Mouse (Mus musculus): ENCODE data around the gene Aldh1a2.

The Aldh1a2 gene

DNA sequence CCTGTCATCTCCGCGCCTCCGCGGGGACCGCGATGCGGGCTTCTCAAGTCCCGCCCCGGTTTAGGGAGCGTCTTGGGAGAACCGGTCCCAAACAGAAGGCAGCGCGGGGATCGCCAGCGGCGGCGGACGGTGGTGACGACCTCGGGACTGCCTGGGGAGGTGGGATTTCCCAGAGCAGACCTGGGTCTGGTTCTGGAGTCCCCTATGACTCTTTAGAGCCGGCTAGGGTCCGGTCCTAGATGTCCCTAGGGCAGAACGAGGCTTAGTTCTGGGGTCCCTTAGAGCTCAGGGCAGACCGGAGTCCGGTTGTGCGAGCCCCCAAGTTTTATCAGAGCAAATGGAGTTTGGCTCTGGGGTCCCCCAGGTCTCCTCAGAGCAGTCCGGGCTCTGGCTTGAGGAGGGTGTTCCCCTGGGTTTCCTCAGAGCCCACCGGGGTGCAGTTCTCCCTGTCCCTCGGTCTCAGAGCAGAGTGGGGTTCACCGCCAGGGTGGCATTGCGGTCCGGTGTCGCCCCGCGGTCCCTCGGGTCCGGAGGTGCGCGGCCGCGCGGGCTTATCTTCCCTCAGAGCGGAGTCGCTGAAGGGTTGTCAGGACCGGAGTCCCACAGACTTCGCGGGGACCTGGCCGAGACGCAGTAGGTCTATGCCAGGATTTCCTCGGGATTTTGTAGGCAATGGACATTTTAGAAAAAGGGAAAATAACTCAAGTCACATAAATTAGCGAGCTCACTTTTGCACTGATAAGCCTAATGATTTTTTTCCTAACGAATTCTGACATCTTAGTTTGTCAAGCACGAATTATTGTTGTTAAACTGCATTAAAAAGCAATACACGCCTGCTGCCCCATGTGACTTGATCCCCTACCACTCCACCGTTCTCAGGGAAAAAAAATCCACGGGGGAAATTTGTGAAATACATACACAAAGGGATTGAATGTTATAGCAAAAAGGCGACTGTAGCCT is 727 bp downstream of the Aldh1a2 start:
- DNase-seq (ENCODE audit: low spot score) = no peak

DNA sequence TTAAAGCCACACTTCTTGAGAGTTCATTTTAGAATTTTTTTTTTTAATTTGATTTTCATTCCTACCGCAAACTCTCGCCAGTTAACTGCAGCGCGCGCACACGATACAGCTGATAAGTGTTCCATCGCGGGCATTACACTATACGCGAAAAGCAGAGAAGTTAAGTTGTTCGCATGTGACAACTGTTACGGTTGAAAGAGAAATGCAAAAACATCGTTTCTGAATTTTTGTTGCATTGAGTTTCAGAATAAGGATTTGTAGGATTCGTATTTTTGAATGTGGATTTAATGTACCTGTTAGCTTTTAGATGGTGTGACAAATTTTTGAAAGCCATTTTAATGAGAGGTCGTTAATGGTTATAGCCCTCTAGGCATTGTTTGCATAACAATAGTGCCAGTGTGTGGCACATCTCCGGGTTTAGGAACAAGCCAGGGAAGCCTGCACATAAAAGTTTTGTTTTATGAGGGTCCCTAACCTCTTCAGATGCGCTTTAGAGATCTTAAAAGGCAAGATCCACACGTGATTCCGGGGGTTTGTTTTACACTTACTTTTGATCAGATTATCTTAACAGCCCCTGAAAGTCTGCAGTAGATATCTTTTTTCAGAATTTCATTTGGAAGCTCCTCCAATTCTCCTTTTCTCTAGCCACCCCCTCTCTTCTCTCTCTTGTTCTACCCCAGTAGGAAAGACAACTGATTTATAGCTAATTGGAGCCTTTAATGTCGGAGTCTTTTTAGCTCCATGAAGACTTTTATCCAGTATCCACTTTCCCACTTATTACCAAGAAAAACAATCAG is 1.6 kb downstream of the Aldh1a2 start:
- DNase-seq (ENCODE audit: low spot score) = no peak

DNA sequence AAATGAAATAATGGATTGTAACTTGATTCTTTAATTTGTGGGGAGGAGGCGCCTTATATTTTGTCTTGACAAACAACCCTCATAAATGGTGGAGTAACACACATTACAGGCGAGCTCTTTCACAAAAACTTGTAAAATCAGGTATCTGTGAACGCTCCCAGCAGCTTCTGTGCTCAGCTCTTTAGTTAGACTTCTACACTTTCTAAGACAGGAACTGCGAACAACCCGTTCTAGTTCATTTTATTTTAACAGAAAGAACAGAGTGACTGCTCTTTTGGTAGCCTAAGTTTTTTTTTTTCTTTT is 2.2 kb downstream of the Aldh1a2 start:
- DNase-seq (ENCODE audit: low spot score) = no peak

DNA sequence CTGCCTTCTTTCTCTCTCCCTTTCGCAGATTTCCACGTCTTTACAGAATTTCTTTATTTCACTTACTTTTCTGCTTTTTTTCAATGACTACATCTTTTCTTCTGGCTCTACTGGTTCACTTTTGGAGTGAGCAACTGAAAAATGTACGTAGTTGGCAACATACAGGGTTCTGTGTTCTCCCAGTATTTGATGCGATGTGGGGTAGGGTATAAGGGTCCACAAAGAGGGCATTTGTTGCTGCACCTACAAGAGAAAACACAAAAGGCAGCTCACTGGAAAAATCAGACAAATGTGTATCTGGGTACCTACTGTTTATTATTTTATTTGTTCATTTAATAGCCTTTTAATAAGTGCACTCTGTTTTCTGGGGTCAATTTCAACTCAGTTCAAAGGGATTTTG is 3.6 kb downstream of the Aldh1a2 start:
- no peak for DNase-seq (ENCODE audit: low spot score)

DNA sequence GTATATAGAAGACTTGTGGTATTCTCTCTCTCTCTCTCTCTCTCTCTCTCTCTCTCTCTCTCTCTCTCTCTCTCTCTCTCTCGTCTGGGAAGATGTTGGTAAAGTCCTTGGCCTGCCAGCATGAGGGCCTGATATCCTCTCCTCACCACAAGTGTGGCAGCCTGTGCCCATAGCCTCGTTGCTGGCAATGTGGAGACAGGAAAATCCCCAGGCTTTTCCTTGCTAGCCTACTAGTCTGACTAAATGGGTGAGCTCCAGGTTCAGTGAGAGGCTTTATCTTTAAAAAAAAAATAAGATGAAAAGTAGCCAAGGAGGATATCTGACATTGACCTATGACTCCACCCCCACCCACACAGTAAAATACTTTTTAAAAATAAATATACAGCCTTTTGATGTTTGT is 4.8 kb downstream of the Aldh1a2 start:
- DNase-seq (ENCODE audit: low spot score) = no peak

DNA sequence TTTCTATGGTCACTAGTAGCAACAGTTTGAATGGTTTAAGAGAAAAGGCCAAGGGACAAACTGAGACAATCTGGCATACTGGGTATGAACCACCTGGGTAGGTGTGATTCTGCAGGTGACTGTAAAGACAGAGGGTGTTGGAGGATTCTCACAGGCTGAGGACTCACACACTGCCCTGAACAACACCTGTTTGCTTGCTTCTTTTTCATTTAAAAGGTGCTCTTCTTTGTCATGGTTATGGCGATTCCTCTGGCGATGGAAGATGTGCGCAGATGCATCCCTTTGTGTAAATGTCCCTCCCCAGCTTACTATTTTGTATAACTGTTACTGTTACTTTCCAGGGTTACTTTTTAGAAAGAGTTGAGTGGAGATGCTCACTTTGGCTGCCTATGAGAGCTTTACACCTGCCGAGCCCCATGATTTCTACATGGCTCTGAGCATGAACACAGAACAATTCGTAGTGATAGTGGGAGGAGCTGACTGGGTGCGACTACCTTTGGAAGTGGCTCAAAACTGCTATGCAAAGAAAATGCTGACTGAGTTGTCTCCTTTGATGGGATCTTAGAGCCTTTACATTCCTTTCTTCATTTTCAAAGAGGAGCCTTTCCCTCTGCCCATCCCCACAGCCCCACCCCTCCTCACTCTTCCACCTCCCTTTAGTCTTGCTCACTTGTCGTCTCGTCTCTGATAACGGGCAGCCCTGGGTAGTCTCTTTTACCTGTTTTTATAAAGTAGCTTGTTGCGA is 11.8 kb downstream of the Aldh1a2 start:
- DNase-seq (ENCODE audit: low spot score) = no peak

DNA sequence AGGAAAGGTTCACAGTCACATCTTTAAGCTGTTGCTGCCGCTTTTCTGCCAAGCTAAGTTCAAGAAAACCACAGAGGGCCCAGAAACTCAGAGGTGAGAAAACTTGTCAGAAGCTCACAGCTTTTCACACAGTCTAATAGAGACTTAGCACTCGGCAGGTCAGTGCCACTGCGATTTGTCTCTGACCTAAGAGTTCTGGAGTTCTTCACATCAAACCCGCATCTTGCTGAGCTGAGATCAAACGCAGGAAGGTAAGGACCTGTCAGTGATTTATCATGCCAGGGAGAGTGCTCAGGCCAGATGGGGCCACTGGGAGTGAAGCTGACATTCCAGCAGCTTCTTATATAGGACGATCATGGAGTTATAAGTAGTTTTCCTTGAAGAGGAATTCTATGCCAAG is 14.4 kb downstream of the Aldh1a2 start:
- no peak for DNase-seq (ENCODE audit: low spot score)

DNA sequence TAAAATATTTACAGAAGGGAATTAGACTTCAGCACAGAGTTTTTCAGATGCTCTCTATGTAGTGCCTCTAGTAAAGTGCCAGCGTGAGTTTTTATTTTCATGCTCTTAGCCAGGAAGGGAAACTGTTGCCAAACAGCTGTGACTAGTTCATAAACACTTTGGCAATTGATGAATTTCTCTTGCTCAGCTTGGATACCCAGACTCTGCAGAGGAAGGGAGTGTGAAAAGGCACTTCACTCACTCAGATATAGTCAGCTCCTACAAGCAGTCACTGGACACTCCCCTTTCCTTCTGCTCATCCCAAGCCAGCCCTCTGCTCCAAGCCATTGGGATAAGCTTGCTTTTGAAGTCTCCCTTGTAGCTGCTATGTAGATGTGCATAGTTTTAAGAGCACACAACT is 21.0 kb downstream of the Aldh1a2 start:
- DNase-seq (ENCODE audit: low spot score) = no peak

DNA sequence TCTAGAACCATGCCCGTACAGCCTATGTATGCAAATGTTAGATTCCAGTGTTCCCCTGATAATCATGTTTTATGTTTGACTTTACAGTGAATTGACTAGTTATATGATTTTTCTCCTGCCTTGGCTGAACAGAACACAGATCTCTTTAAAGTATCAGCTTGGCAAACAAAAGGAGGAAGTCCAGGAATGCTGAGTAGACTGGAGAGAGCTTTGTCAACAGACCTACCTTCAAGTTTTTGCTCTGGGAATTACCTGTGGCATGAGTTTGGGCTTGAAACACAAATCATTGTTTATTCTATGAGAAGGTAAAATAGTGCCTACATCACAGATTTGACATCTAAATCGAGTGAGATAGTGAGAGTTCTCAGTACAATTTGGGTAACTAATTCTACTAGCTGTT is 24.3 kb downstream of the Aldh1a2 start:
- DNase-seq (ENCODE audit: low spot score) = no peak

DNA sequence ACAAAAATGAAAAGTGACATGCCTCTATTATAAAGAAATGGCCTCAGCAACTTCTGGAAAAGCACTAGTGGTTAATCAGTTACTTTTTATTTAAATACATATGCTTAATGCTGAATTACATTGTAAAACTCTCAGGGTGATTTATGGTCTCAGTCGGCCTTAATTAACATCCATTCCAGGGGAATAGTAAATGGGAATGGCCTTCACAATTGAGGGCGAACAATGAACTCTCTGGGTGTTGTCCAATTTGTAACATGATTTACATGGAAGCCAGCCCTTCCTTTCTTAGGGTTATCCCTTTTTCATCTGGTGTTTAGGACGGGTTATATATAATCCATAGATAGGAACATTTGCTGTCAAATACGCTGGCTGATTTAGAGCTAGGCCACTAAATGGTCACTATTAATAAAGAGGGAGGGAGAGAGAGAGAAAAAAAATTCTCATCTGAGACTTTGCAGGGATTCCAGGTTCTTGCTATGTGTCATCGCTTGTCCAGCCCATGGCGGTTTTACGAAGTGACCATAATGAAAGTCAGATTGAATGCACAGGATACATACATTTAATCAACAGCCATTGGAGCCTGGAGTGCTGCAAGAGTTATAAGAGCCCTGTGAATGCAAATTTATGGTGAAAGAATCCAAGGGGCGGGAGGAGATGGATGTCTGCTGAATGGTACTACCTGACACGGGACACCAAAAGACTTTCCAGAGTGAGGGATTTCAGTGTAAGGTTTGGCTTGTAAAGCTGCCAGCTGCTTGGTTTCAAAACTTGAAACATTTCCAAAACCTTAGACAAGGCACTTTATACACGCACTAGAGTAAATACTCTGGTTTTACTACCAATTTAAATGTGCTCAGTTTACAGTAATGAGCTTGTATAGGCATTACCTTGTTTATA is 26.2 kb downstream of the Aldh1a2 start:
- DNase-seq (ENCODE audit: low spot score) = no peak

DNA sequence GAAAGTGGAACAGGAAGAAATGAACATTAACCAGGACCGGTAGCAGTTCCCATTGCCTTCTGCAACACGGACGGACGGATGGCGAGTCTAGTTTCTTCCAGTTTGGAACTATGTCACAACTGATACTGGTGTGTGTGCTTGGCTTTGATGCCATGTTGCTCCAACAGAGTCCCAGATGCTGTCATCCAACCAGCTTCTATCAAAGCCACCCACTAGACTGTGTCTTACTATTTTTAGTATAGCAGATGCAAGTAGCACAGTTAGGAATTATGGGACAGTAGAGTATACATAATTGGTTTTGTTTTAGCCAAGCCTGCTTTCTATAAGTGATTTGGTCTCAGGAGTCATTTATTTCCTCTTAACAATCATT is 26.8 kb downstream of the Aldh1a2 start:
- DNase-seq (ENCODE audit: low spot score) = no peak

DNA sequence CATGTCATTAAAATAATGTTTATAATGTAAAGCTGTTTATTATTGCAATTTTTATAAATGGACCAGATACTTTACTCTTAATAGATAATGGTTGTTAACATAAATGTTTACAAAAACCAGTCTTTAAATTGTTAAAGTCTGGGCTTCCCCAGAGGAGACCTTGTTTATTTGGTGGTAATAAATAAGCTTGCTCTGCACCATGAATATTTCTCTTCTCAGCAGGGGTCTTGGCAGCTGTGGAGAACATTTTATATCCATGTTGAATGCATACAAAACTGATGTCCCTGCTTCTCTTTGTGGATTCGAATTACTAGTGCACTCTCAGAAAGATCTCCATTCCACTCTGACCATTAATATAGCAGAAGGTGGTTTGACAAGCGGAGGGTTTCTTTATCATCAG is 38.8 kb downstream of the Aldh1a2 start:
- DNase-seq (ENCODE audit: low spot score) = no peak

DNA sequence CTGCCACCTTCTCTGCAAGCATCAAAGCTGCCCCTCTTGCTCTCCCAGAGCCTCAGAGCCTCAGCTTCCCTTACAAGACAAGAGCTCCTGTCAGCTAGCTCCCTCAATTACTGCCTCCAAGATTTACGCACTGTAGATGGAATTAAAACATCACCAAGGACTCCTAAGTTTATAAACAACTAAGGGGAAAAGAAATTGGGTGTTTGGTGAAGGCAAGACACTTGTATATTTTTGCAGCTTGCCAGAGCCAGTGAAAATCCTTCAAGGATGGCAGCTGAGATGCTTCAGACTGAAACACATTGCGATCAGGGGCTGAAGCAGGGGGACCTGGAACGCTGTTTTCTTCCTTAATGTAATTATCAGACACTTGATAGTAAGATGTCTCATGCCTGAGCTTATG is 47.1 kb downstream of the Aldh1a2 start:
- DNase-seq (ENCODE audit: low spot score) = no peak

DNA sequence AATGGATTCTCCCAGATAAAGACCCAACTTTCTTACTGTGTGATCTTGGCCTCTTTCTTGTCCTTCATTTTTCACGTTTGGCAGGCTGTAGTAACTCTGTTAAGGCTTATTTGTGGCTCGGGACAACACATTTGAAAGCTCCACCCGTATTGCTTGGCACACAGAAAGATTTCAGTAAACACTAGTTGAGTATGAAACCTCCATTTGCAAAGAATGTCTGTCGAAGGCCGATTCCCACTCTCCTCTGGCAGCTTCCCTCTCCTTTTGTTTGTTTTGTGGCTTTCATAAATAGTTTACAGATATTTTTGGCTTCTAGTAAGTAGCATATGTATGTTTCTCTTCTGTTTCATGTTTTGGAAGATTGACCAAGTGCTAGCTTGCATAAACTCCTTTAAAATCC is 54.1 kb downstream of the Aldh1a2 start:
- DNase-seq (ENCODE audit: low spot score) = no peak

DNA sequence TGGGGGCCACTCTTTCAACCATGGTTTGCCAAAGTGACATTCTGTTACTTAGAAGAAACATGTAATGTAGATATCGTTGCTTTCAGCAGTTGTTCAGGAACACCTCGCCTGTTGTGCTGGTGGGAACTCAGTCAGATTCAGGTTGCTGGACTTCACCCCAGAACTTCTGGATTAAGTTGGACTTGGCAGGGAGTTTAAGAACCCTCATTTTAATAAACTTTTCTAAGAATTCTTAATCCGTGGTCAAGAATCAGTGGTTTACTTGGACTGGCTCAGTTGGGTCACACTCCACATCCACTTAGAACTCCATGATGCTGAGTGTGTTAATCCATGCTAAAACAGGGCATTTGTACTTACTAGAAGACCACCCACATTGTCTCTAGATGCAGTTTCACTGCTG is 54.6 kb downstream of the Aldh1a2 start:
- no peak for DNase-seq (ENCODE audit: low spot score)

DNA sequence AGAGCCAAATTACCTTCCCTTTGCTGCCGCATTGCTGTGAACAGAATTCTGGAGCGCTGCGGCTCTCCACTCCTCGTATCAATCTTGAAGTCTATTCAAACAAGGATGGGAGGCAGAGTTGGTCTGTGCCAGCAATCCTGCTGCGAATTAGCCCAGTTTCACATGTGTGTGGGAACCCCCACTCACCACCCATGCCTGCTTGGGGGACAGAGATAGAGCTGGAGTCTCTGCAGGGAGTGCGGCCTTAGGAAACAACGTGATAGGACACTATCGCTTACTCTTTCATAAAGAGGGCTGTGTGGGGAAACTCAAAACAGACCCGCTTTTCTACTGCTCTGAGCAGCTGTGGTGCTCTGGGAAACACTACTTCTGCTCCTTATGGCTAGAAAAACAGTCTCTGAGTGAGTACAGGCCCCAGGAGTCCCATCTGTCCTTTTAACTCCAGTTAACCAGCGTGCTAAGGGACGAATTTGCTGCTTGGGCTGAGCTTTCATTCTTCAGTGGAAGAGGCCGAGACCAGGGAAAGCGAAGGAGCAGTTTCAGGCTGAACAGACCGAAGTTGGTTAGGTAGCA is 60.6 kb downstream of the Aldh1a2 start:
- no peak for DNase-seq (ENCODE audit: low spot score)

DNA sequence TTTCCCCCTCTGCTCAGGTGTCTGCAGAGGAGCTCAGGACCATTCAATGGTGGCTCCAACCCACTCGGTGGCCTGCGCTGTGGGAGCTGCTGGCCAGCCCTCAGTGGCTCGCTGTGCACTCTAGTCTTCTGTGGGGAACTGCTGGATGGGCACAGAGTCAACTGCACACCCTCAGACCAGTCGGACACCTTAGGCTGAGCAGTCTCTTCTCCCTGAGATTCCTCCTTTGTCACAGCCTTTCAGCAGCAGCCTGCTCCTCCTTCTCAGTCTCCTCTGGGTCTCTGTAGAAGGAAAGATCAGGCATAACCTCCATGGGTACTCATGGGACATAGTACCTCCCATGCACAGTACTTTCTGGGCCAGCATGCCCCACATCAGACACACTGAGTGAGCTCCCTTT is 63.2 kb downstream of the Aldh1a2 start:
- no peak for DNase-seq (ENCODE audit: low spot score)

DNA sequence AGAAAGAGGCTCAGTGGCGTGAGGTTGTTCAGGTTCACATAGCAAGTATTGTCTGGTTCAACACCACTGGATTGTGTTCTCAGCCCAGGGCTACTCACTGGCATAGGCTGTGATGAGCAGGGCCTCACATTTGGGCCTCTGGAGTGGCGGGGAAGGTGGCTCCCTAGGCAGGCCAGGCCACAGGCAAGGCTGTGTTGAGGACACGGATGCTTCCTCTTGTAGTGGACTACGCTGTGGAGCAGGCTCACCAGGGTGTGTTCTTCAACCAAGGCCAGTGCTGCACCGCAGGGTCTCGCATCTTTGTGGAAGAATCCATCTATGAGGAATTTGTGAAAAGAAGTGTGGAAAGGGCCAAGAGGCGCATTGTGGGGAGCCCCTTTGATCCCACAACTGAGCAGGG is 67.6 kb downstream of the Aldh1a2 start:
- no peak for DNase-seq (ENCODE audit: low spot score)

DNA sequence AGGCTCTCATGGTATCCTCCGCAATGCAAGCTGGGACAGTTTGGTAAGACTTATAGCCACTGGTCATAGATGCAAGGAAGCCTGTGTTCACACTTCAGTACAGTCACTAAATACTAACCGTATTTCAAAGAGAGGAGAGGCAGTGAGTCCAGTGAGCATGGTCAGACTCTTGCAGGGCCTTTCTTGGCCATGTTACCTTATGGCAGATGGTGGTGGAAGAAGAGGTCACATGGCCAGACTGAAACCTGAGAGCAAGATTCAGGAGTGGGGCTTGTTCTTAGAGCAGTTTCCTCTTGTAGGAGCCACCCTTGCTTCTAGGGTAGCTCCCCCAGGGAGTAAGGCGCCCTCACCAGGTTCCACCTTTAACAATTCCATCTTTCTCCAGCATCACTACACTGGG is 69.6 kb downstream of the Aldh1a2 start:
- no peak for DNase-seq (ENCODE audit: low spot score)

DNA sequence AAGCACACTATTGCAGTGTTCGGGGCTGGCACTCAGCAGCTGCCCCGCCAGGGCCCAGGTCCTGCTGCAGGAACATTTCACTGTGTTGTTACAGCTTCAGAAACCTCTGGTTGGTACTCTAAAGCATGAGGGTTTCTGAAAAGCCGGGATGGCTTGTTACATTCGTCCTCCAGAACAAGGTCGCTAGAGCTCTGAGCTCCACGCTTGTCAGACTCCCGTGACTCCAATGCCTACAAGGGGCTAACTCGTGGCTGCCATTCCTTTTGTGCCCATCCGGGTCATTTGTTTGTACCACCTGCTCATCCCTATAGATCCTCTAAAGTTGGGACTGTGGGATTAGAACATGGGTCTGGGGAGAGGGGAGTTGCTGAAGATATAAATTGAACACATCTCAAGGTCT is 70.8 kb downstream of the Aldh1a2 start:
- no peak for DNase-seq (ENCODE audit: low spot score)

DNA sequence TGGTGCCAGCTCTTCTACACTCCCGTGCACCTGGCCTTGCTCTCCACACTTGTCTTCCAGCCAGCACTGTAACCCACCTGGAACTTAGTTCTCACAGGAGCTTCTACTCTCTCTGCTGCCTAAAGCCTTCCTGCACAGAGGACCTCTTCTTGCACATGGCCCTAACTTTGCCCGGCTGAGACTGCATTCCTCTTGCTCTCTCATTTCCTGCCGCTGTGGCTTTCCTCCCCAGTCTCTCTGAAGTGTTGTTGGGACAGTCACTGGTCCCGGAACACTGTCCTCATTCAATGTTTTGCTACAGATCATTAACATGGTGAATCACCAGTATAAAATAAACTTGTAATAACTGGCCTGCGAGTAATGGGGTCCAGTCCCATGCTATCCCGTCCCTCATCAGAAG is 73.1 kb downstream of the Aldh1a2 start:
- no peak for DNase-seq (ENCODE audit: low spot score)

DNA sequence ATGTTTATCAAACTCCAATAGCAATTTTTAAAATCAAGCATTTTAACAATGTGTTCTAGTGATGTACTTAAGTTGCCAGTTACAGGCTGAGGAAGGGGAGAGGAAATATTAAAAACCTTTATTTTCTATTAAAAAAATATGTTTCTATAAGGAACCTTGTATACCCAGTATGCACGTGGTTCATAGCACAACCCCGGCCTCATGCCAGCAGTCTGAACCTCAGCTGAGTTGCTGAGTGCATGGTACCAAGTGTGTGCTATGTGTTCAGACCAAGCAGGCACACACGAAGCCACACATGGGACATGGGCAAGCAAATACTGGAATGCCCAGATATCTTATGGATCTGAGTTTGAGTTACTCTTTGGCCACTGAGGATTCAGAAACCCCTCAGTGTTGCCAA is 74.2 kb downstream of the Aldh1a2 start:
- no peak for DNase-seq (ENCODE audit: low spot score)

Measured in c-Kit-positive CD71-positive TER-119-positive erythroid progenitor cells, embryonic 14.5 days (primary cell).